Mouse (Mus musculus): Measurements from ENCODE around the gene Setd5.

Gene Setd5

GRCm38 (mm10) chr6:113193765-113194460, 116.7 kb downstream of the Setd5 start:
- DNase-seq (ENCODE audit: low spot score), result no peak

- no peak for DNase-seq (ENCODE audit: low spot score)
These were observed 117.3 kb downstream of the Setd5 start for GRCm38 (mm10) chr6:113194517-113194840.

- DNase-seq (ENCODE audit: low spot score), result peak; percentile 52
These were observed 117.9 kb downstream of the Setd5 start, which contains the start of gene Lhfpl4 for GRCm38 (mm10) chr6:113194841-113195595. TSS of gene Lhfpl4 (minus strand) at chr6:113195384.

GRCm38 (mm10) chr6:113195596-113195992, 118.4 kb downstream of the Setd5 start:
- no peak for DNase-seq (ENCODE audit: low spot score)
